Mouse (Mus musculus): ENCODE data around the gene Itga9.

DNA sequence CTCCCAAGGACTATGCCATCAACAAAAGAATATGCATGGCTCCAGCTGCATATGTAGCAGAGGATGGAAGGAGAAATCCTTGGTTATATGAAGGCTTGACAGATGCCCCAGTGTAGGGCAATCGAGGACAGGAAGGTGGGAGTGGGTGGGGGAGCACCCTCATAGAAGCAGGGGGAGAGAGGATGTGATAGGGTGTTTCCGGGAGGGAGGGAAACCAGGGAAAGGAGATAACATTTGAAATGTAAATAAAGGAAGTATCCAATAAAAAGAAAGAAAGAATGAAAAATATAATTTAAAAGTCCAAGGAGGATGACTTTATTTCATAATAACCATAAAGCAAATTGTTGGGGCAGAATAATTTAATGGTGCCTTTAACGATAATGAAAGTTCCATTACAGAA, 307.1 kb downstream of the Itga9 start:
- TF ChIP-seq CTCF (IDR thresholded peaks at IDR 0.05; ENCODE audit: low read depth) (no peak), EP300 (IDR thresholded peaks at IDR 0.05; ENCODE audit: low read depth) (no peak)

Data from heart, postnatal 0 days (tissue).